Mouse (Mus musculus) neural tube, embryonic 11.5 days (tissue): ENCODE results near the gene Lancl2. TPM values are rescaled to one million over a fixed set of nuclear protein-coding genes. Genes with fewer than 3 reads are reported as not detected.

Source experiments
- ATAC-seq: fragments of 200-750 bp; cut with Nextera tagmentation; 2 replicates; pipeline ENCODE4 v1.8.0; 2017; ENCODE audit warnings: moderate number of reproducible peaks, mild to moderate bottlenecking, moderate TSS enrichment, moderate library complexity; ENCODE audit not compliant: insufficient read depth, low FRiP score, low TSS enrichment
- DNase-seq: peaks from one replicate; pipeline ENCODE4 v3.0.0-alpha.2; 2015; ENCODE audit warnings: low spot score
- H3K27ac ChIP-seq: fragments of 300-500 bp; sonication (generic); 2 replicates; pipeline ENCODE4 v1.5.1; 2014; ENCODE audit warnings: low read depth, mild to moderate bottlenecking, low read length
- H3K27me3 ChIP-seq: fragments of 300-500 bp; sonication (generic); 2 replicates; pipeline ENCODE4 v1.6.1; 2014; ENCODE audit warnings: mild to moderate bottlenecking, low read length, mixed read lengths; ENCODE audit not compliant: control insufficient read depth, insufficient read depth
- H3K36me3 ChIP-seq: fragments of 300-500 bp; sonication (generic); 2 replicates; pipeline ENCODE4 v1.6.1; 2014; ENCODE audit warnings: mild to moderate bottlenecking, low read length, moderate library complexity, mixed read lengths; ENCODE audit not compliant: control insufficient read depth, insufficient read depth
- H3K4me1 ChIP-seq: fragments of 300-500 bp; sonication (generic); 2 replicates; pipeline ENCODE4 v1.6.1; 2014; ENCODE audit warnings: low read length, mixed read lengths; ENCODE audit not compliant: control insufficient read depth, insufficient read depth
- H3K4me2 ChIP-seq: fragments of 300-500 bp; sonication (generic); 2 replicates; pipeline ENCODE4 v1.6.1; 2014; ENCODE audit warnings: low read depth, mild to moderate bottlenecking, moderate library complexity
- H3K4me3 ChIP-seq: fragments of 300-500 bp; sonication (generic); 2 replicates; pipeline ENCODE4 v1.5.1; 2014; ENCODE audit warnings: low read depth, low read length
- H3K9ac ChIP-seq: fragments of 300-500 bp; sonication (generic); 2 replicates; pipeline ENCODE4 v1.6.1; 2014; ENCODE audit warnings: mild to moderate bottlenecking, low read length
- H3K9me3 ChIP-seq: fragments of 300-500 bp; sonication (generic); 2 replicates; pipeline ENCODE4 v1.6.1; 2016; ENCODE audit warnings: low read length; ENCODE audit not compliant: control insufficient read depth
- WGBS: fragments of 180-500 bp; shearing (Covaris S2); extraction: QIAGEN DNeasy Blood & Tissue Kit; methylation state at CpG from one replicate; pipeline ENCODE4 v1.1.7; 2014; 5-methylcytosine and 5-hydroxymethylcytosine counted together
- polyA plus RNA-seq: library from polyadenylated mRNA; unstranded; fragments of >200 nt; fragmentation: Nextera tagmentation; extraction: Ambion mirVana; gene quantifications from 2 replicates; pipeline ENCODE4 v1.2.1, GENCODE M21; 2014

Lancl2 gene
- polyA plus RNA-seq, 1 experiment from 2014 or later = 48.9 TPM

- Histone ChIP-seq H3K4me1 (no peaks in the 10 kb centered on the region), H3K4me2 (no peak overlapping the region), H3K4me3 (no peak overlapping the region), H3K36me3 (no peaks in the 10 kb centered on the region; the same call in 1 of the 2 replicates), H3K9me3 (no peaks in the 10 kb centered on the region), H3K9ac (no peak overlapping the region), H3K27me3 (no peaks in the 10 kb centered on the region), H3K27ac (no peak overlapping the region)
- DNase-seq (no peak), ATAC-seq (no peak)
Observed at GRCm38 (mm10) chr6:57763054-57763453, 60.7 kb downstream of the Lancl2 start.

GRCm38 (mm10) chr6:57765095-57765878, 62.9 kb downstream of the Lancl2 start:
- H3K9ac ChIP-seq = no peak overlapping the region
- no peaks in the 10 kb centered on the region for H3K9me3 ChIP-seq
- no peak for DNase-seq
- no peaks in the 10 kb centered on the region for H3K27me3 ChIP-seq
- 80% methylated on average over 3 of the region's 3 CpGs for WGBS
- no peak overlapping the region for H3K4me3 ChIP-seq
- H3K4me1 ChIP-seq = no peaks in the 10 kb centered on the region
- no peaks in the 10 kb centered on the region; the same call in 1 of the 2 replicates for H3K36me3 ChIP-seq
- ATAC-seq = no peak
- no peak overlapping the region for H3K4me2 ChIP-seq
- no peak overlapping the region for H3K27ac ChIP-seq

DNA sequence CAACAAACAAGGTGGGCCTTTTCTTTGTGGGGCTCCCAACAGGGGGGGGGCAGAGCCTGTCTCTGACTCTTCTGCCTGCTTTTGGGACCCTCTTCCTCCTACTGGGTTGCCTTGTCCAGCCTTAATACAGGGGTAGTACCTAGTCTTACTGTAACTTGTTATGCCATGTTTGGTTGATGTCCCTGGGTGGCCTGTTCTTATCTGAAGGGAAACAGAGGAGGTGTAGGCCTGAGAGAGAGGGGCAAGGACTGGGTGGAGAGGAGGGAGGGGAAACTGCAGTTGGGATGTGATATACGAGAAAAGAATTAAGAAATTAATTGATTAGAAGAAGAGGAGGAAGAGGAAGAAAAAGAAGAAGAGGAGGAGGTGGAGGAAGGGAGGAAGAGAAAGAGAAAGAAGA, 63.9 kb downstream of the Lancl2 start:
- Histone ChIP-seq H3K36me3 (no peaks in the 10 kb centered on the region), H3K27ac (no peak overlapping the region), H3K9ac (no peak overlapping the region), H3K4me2 (no peak overlapping the region), H3K9me3 (no peaks in the 10 kb centered on the region), H3K4me3 (no peak overlapping the region), H3K27me3 (no peaks in the 10 kb centered on the region), H3K4me1 (no peaks in the 10 kb centered on the region)
- DNase-seq = no peak
- ATAC-seq = no peak
- 94% methylated on average over 1 of the region's 1 CpGs for WGBS

DNA sequence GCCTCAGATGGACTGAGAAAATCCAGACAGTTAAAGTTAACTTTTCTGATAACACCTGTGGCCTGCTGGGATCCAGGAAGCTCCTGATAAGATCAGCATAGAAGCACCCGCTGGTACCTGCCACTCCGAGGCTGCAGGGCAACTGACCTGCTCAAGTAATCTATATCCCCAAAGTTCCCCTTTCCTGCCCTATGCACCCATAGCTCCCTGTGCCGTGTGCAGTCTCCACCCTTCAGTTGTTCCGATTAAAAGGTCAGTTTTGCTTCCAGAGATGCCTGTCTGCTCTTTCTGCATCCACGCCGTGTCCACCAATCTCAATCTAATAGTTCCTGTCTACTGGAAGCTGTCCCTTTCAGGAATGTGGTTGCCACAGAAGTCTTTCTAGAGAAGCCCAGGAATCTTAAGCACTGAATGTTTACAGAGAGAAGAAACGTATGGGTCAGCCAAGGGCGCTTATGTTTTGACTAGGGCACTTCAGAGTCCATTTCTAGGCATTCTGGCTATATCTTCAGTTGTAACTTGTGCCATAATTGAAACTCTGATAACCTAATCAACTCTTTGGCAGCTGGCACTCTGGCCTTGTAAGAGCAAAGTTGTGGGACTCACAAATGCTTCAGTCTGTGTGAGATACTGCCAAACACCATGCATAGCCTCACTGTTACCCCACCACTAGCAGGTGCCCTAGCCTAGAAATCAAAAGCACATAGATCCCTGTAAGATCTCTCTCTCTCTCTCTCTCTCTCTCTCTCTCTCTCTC, 65.0 kb downstream of the Lancl2 start:
- Histone ChIP-seq H3K9me3 (no peaks in the 10 kb centered on the region), H3K27ac (no peak overlapping the region), H3K4me3 (no peak overlapping the region), H3K27me3 (no peaks in the 10 kb centered on the region), H3K36me3 (no peaks in the 10 kb centered on the region), H3K4me1 (no peaks in the 10 kb centered on the region), H3K4me2 (no peak overlapping the region), H3K9ac (no peak overlapping the region)
- 90% methylated on average over 8 of the region's 8 CpGs for WGBS
- no peak for ATAC-seq
- no peak for DNase-seq

DNA sequence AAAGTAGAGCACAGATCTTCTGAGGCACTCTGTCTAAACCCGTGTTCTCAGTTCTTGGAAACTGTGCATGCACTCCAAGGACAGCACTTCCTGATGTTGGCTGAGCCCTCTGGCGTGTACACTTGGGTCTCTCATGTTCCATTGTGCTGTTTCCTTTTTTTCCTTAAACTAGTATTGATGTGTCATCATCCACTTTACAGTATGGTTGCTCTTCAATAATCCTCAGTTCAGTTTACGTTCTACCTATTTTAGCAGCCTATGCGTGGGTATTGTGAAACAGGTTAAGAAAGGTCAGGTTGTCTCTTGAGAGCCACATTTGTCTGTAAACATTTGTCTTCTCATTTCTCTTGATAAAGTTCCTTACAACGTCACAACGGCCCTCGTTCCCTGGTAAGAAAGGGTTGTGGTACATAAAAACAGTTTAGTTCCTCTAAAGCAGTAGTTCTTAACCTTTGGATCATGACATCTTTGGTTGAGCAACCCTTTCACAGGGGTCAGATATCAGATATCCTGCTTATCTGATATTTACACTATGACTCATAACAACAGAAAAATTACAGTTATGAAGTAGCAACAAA, 66.7 kb downstream of the Lancl2 start:
- no peak for DNase-seq
- H3K36me3 ChIP-seq = no peaks in the 10 kb centered on the region
- H3K9ac ChIP-seq = no peak overlapping the region
- ATAC-seq = no peak
- H3K4me2 ChIP-seq = no peak overlapping the region
- no peaks in the 10 kb centered on the region for H3K4me1 ChIP-seq
- no peaks in the 10 kb centered on the region for H3K9me3 ChIP-seq
- H3K27me3 ChIP-seq = no peaks in the 10 kb centered on the region
- no peak overlapping the region for H3K27ac ChIP-seq
- WGBS = 94% methylated on average over 7 of the region's 7 CpGs
- H3K4me3 ChIP-seq = no peak overlapping the region

DNA sequence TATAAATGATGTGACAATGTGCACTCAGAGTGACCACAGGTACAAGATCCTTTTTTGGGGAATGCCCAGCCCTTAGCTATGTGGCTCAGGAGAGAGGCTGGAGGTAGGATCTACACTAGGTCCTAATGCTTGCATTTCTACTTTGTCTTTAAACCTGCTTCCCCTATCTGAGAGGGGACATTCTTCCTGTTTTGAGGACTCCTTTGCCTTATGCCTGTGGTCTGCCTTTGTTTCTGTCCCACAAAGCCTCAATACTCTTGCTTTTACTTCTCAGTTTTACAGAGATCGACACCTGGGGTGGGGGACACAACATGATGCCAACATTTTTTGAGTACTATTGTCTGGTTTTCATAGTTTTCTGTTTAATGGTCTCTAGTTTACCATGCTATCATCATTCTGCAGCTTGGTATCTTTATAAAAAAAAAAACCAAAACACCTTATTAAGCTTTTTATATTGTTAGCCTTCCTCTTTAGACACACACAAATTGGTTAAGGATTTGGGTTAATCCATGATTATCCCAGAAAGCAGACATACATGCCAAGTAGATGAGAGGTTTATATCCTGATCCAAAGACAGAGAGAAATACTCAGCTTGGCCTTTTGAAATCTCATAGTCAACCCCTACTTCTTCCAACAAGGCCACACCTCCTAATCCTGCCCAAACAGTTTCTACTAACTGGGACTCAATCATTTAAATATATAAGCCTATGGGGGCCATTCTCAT, 68.3 kb downstream of the Lancl2 start:
- WGBS = 88% methylated on average over 1 of the region's 1 CpGs
- Histone ChIP-seq H3K27me3 (no peaks in the 10 kb centered on the region), H3K27ac (no peak overlapping the region), H3K4me3 (no peak overlapping the region), H3K9me3 (no peaks in the 10 kb centered on the region), H3K36me3 (0 out of 2 replicates have a peak, but pooled peaks cover 2% of the 10 kb centered on the region), H3K9ac (no peak overlapping the region), H3K4me1 (no peaks in the 10 kb centered on the region), H3K4me2 (no peak overlapping the region)
- DNase-seq (no peak), ATAC-seq (no peak)

GRCm38 (mm10) chr6:57773792-57774191, 71.5 kb downstream of the Lancl2 start:
- 97% methylated on average over 1 of the region's 1 CpGs for WGBS
- ATAC-seq (no peak), DNase-seq (no peak)
- Histone ChIP-seq H3K9me3 (no peaks in the 10 kb centered on the region), H3K27ac (no peak overlapping the region), H3K4me1 (no peaks in the 10 kb centered on the region), H3K4me3 (no peak overlapping the region), H3K9ac (no peak overlapping the region), H3K27me3 (no peaks in the 10 kb centered on the region), H3K4me2 (no peak overlapping the region), H3K36me3 (peaks cover 2% of the 10 kb centered on the region; the same call in 1 of the 2 replicates)

GRCm38 (mm10) chr6:57780359-57780758, 78.0 kb downstream of the Lancl2 start:
- no peak for ATAC-seq
- no peak overlapping the region for H3K27ac ChIP-seq
- H3K36me3 ChIP-seq = no peaks in the 10 kb centered on the region; the same call in 1 of the 2 replicates
- no peak overlapping the region for H3K9ac ChIP-seq
- H3K4me1 ChIP-seq = no peaks in the 10 kb centered on the region
- 96% methylated on average over 3 of the region's 3 CpGs for WGBS
- H3K4me3 ChIP-seq = no peak overlapping the region
- no peak for DNase-seq
- H3K9me3 ChIP-seq = no peaks in the 10 kb centered on the region
- no peak overlapping the region for H3K4me2 ChIP-seq
- H3K27me3 ChIP-seq = no peaks in the 10 kb centered on the region
